Mouse (Mus musculus): ENCODE measurements around the gene Ggt1. TPM values are rescaled to one million over a fixed set of nuclear protein-coding genes. Genes with fewer than 3 reads are reported as not detected.
A peak's percentile ranks its signal among the peaks of the same experiment; 100 is the strongest.
"Not testable (repeated sequence)": the region's sequence is repeated elsewhere in the genome, so short reads cannot be mapped to it uniquely, and the experiment has no call there.

Gene Ggt1
- total RNA-seq (2021): not detected
- long read RNA-seq, experiment 1: 0 reads
- long read RNA-seq, experiment 2: 0 reads

GRCm38 (mm10) chr10:75561071-75561654 is at the start of gene Ggt1:
Ggt1 (plus strand) TSS chr10:75561604.
- no peak for DNase-seq
- intact Hi-C loops (cut with DNase I): no loop called here

DNA sequence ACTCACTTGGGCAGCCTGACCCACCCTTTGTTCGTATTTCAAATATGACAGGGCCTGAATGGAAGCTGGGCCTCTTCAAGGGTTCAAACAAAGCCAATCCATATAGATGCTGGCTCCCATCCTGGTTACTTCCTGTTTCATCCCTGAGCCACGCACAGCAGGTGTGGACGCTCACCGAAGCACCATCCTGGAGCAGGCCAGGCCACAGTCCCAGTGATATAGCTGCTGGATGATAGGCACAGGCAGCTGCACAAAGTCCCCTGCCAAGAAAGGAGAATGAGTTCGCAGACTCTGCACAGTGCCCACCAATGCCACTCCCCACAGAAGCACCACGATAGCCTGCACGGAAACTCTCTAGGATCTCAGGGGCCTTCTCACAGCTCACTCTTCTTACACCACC is 49.5 kb upstream of the Ggt1 start:
- intact Hi-C loops (cut with DNase I): no loop called here
- no peak for DNase-seq

DNA sequence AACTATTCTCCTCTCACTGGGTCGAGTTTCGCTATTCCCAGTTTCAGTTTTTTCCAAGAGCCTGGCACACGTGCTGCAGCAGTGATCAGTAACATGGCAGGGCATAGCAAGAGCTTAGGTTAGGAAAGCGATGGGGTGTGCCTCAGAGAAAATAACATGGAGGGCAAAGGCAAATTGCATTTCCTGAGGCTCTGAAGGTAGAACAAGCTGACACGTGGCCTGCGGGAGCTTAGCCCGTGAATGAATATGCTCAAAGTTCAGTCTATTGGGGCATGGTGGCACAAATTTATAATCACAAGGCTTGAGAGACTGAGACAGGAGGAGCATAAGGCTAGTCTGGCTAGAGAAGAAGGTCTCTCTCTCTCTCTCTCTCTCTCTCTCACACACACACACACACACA is 48.6 kb upstream of the Ggt1 start:
- no peak for DNase-seq
- intact Hi-C loops (cut with DNase I): no loop called here

DNA sequence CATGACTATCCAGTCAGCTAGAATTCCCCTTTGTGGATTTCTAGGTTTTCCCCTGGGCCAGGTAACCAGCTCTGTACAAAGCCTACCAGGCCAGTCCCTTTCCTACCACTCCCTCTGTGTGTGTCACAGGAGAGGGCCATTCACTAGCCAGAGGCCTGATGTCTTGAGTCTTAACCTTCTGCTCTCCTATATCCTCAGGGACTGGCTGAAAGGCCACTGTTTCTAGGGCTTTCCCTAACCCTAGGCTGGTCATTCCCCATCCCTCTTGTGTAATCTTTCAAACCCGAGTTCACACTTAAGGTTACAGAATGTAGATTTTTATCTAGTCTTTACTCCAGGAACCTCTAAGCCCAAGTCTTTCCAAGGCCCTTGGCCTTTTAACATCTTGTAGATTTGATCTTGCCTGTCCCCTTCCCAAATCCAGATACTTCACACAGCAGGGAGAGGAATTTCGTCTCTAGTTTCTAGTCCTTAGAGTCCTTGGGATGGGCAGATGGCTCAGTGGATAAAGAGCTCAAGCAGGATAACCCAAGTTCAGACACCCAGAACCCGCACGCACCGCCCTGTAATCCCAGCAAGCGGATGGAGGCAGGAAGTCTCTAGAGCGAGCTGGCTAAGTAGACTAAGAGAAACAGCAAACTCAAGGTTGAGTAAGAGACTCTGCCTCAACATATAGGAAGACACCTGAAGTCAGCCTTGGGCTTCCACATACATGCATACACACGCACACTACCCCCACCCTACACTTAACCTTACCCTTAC is 47.9 kb upstream of the Ggt1 start:
- intact Hi-C loops (cut with DNase I): no loop called here
- no peak for DNase-seq

GRCm38 (mm10) chr10:75514361-75514760 is 47.0 kb upstream of the Ggt1 start:
- DNase-seq: no peak
- intact Hi-C loops (cut with DNase I): no loop called here

- intact Hi-C loops (cut with DNase I): no loop called here
- no peak for DNase-seq
These were observed 46.0 kb upstream of the Ggt1 start for GRCm38 (mm10) chr10:75515216-75516037.

DNA sequence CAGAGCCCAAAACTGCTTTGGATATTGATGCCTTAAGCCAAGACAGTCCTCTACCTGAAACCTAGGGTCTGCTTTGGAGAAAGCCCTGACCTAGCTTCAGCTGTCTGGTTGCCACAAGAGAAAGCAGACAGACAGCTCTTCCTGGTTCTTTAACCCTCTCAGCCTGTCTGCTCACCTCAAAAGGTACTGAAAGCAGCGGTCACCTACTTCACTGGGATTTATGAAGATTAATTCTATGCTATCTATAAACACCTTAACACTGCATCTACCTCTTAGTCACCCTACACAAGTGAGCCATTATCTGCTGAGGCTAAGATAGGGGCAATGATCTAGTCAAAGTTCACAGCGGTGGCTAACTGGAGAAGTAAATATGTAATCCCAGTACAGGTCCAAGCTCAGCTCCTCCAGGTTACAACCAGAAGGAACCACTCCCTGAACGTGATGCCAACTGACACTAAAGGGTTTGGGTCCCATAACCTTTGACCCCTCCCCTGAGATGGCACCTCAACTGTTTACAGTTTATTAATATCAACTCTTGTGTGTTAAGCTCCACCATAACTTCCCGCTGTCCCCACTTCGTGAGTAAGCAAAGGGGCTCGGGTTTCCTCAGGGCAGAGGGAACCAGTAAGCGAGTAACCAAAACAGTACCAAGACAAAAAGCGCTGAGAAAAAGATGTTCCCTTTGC is 45.2 kb upstream of the Ggt1 start:
- intact Hi-C loops (cut with DNase I): no loop called here
- DNase-seq: no peak

DNA sequence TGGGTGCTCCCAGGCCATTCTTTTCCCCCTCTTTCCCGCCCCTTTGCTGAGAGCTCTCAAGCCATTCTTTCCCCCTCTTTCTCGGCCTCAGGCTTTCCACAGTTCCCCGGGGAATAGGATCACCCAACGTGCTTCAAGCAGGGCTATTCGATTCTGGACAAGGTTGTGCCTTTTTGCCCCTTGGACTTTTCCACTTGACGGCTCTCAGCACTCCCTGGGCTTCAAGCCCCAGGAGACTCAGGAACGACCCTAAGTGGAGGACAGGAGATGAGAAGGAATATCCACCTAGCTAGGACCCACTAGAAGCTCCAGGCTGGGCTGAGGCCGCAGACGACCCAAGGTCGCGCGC is 44.7 kb upstream of the Ggt1 start:
- intact Hi-C loops (cut with DNase I): no loop called here
- DNase-seq: no peak

- DNase-seq: peak; percentile 94
- intact Hi-C loops (cut with DNase I): no loop called here
These were observed 44.2 kb upstream of the Ggt1 start, which contains the start of gene Snrpd3 for GRCm38 (mm10) chr10:75517073-75517757. Snrpd3 (plus strand) TSS chr10:75517551.

DNA sequence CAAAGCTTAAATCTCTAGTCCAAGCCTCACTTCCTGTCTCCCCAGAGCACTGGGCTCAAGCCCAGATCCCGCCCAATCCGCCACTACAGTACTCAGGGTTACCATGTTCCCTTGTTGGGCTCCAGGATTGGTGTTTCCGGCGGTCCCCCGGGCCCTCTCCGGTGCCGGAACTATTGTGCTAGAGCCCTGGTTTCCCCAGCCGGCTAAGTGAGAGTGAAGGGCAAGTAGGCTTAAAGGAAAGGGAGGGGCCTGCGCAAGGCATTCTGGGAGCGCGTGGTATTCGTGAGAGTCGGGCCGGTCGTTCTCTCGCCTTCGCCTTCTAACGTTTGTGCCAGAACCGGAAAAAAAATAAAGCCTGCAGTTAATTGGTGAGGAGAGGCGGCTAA is 43.7 kb upstream of the Ggt1 start, which contains the start of gene Gucd1:
Gene Gucd1, minus strand, starts transcription at position 215 of the 386 bp plus-strand sequence.
- DNase-seq: peak; percentile 95 to 98
- intact Hi-C loops (cut with DNase I): no loop called here

DNA sequence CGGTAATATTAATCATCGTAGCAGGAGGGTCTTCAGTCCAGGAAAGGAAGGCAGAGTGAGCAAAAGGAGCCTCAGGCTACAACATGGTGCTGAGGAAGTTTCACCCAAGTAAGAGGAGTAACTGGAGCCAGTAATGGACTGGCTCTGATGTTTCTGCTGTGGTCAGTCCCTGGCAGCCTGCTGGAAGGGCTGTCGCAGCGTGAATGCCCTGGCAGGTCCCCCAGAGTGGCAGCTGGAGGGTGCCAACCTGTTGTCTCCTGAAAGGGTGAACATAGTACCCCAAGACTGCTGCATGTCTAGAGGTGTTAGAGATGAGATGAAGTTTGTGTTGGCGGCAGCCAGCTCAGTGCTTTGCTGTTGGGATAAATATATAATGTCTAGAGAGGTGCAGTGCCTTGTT is 40.8 kb upstream of the Ggt1 start:
- intact Hi-C loops (cut with DNase I): no loop called here
- no peak for DNase-seq

- intact Hi-C loops (cut with DNase I): no loop called here
- DNase-seq: no peak
These were observed 39.8 kb upstream of the Ggt1 start for GRCm38 (mm10) chr10:75521643-75522042.

DNA sequence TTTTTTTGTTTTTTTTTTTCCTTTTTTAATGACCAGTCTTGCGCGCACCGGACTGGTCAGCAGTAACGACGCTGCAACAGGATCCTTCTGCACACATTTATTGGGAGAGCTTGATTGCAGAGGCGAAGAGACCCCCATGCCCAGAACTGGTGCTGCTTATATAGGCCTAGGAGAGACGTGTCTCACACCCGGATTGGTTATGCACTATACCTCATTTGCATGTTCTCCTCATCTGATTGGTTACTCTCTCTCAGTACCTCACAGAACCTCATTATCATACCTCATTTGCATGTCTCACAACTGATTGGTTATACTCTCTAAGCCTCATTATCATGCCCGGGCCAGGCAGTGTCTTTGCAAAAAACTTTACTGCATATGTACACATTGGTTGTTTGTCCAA is 36.0 kb upstream of the Ggt1 start:
- DNase-seq; intact Hi-C loops (cut with DNase I): not testable (repeated sequence)

GRCm38 (mm10) chr10:75530322-75530721 is 31.1 kb upstream of the Ggt1 start:
- intact Hi-C loops (cut with DNase I): no loop called here
- DNase-seq: no peak

GRCm38 (mm10) chr10:75531532-75532090 is 29.8 kb upstream of the Ggt1 start:
- intact Hi-C loops (cut with DNase I): no loop called here
- no peak for DNase-seq

DNA sequence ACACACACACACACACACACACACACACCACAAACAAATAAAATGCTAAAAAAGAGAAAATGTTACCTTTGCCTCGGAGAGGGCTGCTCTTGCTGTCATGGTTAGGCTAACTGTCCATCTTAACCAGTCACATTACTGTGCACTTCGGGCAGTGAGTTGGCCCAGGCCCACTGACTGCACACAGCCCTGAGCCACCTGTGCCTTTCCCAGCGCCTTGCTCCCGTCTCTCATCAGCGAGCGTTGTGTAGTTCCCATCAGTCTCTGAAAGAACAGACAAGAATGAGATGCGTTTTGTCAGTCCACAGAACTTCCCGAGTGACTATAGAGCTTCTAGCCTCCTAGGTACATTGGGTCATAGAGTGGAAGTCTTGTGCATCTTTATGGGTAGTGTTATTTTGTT is 27.2 kb upstream of the Ggt1 start:
- DNase-seq: no peak
- intact Hi-C loops (cut with DNase I): no loop called here

DNA sequence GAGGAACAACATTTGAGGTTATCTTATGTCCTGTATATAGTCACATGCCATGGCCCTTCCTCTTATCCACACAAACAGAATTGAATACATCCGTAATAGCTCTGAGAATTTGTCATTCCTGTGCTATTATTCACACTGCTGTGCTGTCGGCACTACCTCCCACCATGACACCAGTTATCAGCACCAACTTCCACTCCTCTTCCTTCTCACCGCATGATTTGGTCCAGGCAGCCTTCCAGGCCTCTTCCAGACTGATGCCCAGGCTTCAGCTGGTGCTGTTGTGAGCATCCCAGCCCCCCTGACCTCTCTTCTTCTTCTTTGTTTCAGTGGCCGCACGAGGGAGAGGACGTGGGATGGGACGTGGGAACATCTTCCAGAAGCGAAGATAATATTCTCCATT is 26.5 kb upstream of the Ggt1 start:
- DNase-seq: peak; percentile 39 to 49
- intact Hi-C loops (cut with DNase I): no loop called here

DNA sequence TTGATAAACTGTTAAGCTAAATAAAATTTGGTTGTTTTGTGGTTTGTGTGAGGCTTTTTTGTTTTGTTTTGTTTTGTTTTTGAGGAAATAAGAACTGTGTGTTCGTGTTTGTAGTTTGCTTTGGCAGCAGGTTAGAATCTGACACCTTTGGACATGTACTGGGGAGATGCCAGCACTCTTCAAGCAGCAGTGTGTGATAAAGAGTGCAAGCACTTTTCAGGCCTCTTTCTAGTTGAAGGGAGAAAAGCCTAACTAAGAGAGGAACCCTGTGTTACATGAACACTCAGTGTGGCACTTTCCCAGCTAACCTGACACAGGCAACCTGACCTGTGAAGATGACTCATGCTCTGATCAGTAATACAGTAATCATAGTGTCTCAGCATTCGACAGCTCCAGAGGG is 26.0 kb upstream of the Ggt1 start:
- intact Hi-C loops (cut with DNase I): no loop called here
- DNase-seq: peak in 1 of 2 experiments; percentile 28

- no peak for DNase-seq
- intact Hi-C loops (cut with DNase I): no loop called here
These were observed 25.3 kb upstream of the Ggt1 start for GRCm38 (mm10) chr10:75536123-75536522.

DNA sequence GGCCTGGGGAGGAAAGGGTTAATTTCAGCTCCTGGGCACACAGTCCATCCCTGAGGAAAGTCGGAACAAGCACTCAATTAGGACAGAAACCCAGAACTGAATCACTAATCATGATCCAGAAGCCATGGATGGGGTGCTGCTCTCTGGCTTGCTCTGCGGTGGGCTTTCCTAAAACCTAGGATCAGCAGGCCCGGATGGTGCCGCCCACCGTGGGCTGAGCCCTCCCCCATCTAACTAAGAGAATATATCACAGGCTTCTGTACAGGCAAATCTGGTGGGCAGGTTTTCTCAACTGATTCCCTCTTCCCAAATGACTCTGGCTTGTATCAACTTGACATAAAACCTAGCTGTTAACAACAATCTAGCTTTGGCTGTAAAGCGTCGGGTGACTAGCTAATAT is 13.5 kb upstream of the Ggt1 start:
- DNase-seq: no peak
- intact Hi-C loops (cut with DNase I): no loop called here

Data from heart, postnatal 14 days (tissue).